Mouse (Mus musculus) adrenal gland, adult 2 months (tissue): ENCODE data around the gene Hapln2. TPM values are rescaled to one million over a fixed set of nuclear protein-coding genes. Genes with fewer than 3 reads are reported as not detected.
A peak's percentile ranks its signal among the peaks of the same experiment; 100 is the strongest.

Experiments
- DNase-seq: peaks from one replicate; pipeline ENCODE4 v3.0.0; 2021
- polyA plus RNA-seq: library from polyadenylated mRNA; depleted of rRNA; stranded (reverse); fragments of >200 nt; gene quantifications from 2 replicates; pipeline ENCODE4 v1.2.3, GENCODE M21; 2012
- total RNA-seq, 2 experiments: library from RNA; stranded (reverse); gene quantifications; 2 replicates each; pipeline ENCODE4 v1.2.3; 2021

Gene Hapln2
- total and polyA plus RNA-seq, 3 experiments: 0.65 TPM; not detected in 2

- no peak for DNase-seq
Observed at GRCm38 (mm10) chr3:88005822-88006786, 21.3 kb downstream of the Hapln2 start.

GRCm38 (mm10) chr3:88002291-88002976 lies 24.9 kb downstream of the Hapln2 start:
- peak; percentile 69 for DNase-seq

- DNase-seq: peak; percentile 85
Observed at GRCm38 (mm10) chr3:88000816-88001595, 26.4 kb downstream of the Hapln2 start.

GRCm38 (mm10) chr3:88000181-88000580 lies 27.2 kb downstream of the Hapln2 start, which contains the start of gene Bcan:
TSS of gene Bcan (minus strand) at chr3:88000230.
- DNase-seq: peak; percentile 79

DNA sequence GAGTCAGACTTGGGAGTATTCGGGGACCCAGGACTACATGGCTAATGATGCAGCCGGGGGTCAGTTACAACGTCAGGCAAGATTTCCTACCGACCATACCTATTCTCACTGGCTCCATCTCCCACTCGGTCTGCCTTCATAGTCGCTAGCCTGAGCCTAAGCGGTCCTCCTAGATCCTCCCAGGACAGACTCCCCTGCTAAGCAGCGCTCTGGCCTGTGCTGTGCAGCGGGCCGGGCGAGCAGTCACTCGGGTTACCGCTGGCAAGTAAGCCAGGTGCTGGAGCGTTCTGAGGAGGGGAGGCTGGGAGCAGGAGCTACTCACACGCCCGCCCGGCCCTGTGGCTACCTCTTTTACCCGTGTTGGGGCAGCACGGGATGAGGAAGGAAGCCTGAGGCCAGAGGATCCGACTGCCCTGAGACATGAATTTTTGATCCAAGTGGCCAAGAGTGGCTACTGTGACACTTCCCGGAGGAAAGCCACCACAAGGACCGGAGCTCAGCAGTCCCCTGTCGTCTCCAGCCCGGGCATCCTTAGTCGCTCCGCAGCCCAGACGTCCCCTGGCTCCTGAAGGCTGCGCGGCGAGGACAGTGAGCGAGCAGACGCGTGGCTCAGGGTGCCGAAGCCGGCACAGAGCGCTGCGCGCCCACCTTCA lies 28.0 kb downstream of the Hapln2 start:
- peak; percentile 44 for DNase-seq

DNA sequence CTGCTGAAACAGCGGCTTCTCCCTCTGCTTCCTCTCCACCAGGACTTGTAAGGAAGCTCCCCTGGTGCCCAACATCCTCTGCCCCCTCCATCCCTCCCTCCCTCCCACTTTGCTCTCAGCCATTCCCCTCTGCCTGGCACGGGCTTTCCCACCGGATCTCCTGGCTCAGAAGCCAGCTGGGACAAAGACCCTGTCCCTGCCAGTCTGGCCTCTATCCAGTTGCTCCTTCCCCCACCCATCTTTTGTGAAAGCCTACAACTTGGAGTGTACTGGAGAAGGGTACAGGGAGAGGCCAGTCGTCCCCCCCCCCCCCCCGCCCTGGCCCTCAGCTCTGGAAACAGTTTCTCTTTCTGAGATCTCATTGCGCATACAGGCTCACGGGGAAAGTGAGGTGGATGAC lies 28.6 kb downstream of the Hapln2 start:
- no peak for DNase-seq

- peak; percentile 51 for DNase-seq
Observed at GRCm38 (mm10) chr3:87996971-87997614, 30.3 kb downstream of the Hapln2 start.

GRCm38 (mm10) chr3:87996401-87996800 lies 31.0 kb downstream of the Hapln2 start:
- DNase-seq: no peak

DNA sequence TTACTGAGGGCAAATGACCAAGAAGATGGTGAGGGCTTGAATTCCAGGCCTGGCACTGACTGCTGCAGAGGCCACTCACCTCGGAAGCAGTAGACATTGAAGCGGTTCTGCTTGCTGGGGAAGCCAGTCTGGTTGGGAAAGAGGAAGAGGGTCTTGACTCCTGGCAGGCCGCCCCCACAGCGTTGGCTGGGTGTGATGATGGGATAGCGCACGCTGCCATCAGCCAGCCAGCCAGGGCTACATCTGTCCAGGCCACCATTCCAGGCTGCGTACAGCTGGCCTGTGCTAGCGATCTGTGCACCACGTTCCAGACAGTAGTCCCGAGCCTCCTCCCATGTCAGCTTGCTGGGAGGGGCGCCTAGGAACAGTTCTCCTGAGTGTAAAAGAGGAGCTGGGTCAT lies 32.1 kb downstream of the Hapln2 start:
- no peak for DNase-seq

DNA sequence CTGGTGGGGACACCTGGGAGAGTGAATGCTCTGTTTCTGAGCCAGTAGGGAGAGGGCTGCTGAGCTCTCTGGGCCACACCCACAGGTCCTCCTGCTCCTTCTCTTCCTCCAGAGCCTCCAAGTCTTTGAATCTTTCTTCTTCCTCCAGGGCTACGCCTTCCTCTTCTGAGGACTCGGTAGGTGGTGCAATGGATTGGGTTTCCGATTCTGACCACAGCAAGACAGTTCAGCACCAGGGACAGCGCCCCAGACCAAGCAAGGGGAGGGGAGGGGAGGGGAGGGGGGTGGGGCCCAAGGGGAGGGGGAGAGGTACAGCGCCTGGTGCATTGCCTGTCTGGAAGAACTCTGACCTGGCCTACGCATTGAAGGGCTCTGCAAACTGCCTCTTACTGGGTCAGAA lies 33.9 kb downstream of the Hapln2 start:
- DNase-seq: no peak

DNA sequence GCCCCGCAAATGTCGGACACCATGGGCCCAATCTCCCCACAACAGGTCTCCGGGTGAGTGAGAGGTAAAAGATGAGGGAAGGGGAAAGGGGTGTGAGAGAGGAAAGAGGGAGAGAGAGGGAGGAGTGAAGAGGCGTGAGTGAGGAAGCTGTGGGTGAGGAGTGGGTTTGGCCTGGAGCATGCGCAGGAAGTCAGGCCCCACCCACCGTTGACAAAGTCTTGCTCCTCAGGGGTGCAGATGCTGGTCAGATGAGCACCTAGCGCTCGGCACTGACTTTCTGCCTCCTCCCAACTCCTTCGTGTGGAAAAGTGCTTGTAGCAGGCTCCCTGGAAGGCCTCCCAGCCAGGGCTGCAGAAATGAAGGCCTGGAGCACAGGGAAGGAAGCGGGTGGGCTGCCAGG lies 37.4 kb downstream of the Hapln2 start:
- DNase-seq: no peak

DNA sequence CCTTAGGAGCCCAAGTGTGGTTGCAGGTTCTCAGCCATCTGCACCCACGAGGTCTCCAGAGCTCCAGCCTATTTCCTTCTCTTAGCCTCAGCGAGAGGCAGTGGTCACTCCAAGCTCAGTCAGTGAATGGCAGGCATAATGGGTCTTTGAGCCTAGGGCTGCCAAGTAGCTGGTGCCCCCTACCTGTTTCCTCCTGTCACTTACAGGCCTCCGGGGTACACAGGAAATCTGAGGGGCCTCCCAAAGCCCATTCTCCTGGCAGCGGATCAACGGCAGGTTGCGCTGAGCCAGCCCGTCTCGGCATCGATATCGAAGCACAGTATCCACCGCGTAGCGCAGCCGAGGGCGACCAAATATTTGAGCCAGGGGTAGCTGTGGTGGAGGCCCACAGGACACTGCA lies 39.3 kb downstream of the Hapln2 start:
- no peak for DNase-seq

DNA sequence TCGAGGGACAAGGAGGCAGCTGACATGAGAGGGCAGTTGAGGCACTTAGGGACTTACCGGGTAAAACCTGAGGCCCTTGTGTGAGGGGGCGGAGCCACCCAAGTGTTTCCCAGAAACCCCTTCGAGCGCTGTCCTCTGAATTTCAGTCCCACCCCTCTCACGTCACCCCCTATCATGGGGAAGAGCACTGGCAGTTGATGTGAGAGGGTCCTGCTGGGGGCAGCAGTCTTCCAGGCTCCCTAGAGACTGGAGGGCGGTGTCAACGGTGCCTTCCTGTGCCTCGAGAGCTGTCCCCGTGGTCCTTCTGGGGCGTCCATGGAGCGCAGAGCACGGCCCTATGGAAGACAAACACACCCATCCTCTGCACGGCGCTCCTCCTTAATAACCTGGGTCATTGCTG lies 39.8 kb downstream of the Hapln2 start:
- DNase-seq: peak; percentile 28

DNA sequence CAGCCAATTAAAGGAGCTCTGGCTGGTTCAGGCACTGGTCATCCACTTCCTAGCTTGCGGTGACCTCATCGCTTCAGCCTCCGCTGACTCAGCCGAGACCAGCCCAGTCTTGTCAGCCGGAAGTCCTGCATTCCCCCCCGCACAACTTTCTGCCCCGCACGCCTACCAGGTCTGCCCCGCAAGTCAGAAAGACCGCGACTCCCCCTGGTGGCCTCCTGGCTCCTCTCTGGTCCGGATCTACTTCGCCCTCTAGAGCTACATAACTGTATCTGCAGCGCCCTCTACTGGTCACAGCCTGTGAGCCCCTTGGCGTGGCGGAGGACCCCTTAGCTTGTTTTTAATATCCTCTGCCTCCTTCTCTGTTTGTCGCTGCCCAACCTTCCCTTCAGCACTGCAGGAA lies 40.5 kb downstream of the Hapln2 start:
- DNase-seq: peak; percentile 95

- DNase-seq: no peak
Observed at GRCm38 (mm10) chr3:87985505-87986320, 41.7 kb downstream of the Hapln2 start.

- no peak for DNase-seq
Observed at GRCm38 (mm10) chr3:87984094-87984493, 43.3 kb downstream of the Hapln2 start.

DNA sequence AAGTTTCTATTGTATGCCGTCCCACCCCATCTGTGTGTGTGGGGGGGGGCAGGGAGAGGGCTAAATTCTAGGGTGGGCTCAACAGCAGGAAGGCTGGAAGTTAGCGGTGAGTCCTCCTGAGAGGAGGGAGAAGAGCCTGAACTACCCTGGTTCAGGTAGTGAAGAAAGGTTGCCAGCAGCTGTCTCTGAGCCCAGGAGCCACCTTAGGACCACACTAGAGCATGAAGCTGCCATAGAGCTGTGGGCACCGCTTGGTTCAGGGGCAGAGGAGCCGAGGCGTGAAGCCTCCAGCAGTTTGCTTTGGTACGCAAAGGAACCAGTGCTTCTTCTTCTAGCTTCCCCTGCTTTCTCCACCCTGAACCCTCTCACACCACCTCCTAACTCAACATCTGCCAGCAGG lies 43.8 kb downstream of the Hapln2 start:
- no peak for DNase-seq

DNA sequence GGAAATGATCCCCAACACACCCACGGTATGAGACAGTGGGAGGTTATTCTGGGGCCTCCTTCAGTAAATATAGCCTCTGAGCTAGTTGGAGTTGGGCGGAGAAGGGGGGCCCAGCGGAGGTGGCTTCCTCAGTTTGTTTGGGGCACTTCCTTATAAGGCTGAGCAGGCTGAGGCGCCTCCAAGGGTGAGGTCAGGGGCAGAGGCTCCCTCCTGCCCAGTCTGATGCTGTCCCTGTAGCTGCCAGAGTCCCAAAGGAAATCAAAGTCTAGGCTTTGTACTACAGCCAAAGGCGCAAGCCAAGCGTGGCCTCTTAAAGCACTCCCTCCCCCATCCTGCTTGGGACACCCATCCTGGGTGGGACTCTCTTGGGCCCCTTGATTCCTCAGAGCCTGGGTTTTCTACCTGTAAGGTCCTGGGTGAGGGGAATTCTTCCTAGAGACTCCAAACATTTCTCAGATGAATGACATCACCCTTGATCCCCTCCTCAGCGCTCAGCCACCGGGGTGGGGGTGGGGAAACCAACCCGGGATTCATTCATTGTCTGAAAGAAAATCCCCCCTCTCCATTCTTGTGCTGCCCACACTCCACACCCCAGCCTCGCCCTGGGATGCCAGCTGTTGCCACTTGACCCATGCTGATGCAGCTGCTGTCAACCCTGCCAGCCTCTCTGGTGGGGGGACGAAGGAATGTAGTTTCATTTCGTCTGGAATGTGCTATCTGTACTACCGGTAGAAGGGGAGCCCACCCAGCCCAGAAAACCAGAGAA lies 44.4 kb downstream of the Hapln2 start:
- DNase-seq: peak; percentile 74
